Mouse (Mus musculus): ENCODE results near the gene Snx29. TPM values are rescaled to one million over a fixed set of nuclear protein-coding genes. Genes with fewer than 3 reads are reported as not detected.
"Not testable (repeated sequence)": the region's sequence is repeated elsewhere in the genome, so short reads cannot be mapped to it uniquely, and the experiment has no call there.

Snx29 gene
- polyA plus RNA-seq, 1 experiment from 2014 or later = 15.3 TPM

- DNase-seq (ENCODE audit: low spot score) (no peak), ATAC-seq (ENCODE audit: low FRiP score) (no peak)
- no peak overlapping the region for H3K4me3 ChIP-seq (ENCODE audit: low read depth, low read length)
- no peaks in the 10 kb centered on the region for H3K36me3 ChIP-seq (ENCODE audit: control insufficient read depth, insufficient read depth, low read length)
- no peaks in the 10 kb centered on the region for H3K9me3 ChIP-seq (ENCODE audit: control insufficient read depth, low read length)
- no peaks in the 10 kb centered on the region for H3K27me3 ChIP-seq (ENCODE audit: control insufficient read depth, insufficient read depth, low read length)
- no peak overlapping the region for H3K4me2 ChIP-seq (replicated peaks; ENCODE audit: low read depth, low read length)
- no peak overlapping the region for H3K9ac ChIP-seq (ENCODE audit: low read depth, low read length)
- H3K4me1 ChIP-seq (replicated peaks; ENCODE audit: control insufficient read depth, insufficient read depth, low read length) = no peaks in the 10 kb centered on the region
- no peak overlapping the region for H3K27ac ChIP-seq (ENCODE audit: low read depth, low read length)
- 86% methylated on average over 4 of the region's 4 CpGs for WGBS
Observed at GRCm38 (mm10) chr16:11441616-11442015, 118.9 kb downstream of the Snx29 start.

DNA sequence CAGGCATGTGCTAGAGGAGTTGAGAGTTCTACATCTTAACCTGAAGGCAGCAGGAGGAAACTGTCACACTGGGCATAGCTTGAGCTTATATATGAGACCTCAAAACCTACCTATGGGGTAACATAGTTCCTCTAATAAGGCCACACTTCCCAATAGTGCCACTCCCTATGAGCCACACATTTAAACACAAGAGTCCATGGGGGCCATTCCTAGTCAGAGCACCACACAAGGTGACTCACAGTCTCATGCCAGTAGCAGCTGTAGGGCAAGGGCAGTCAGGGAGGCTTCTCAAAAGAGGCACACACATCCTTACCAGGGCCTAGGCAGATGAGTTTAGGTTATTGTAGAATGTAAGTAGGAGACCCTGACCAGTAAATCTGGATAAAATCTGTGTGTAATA is 119.8 kb downstream of the Snx29 start:
- H3K4me2 ChIP-seq (replicated peaks; ENCODE audit: low read depth, low read length) = no peak overlapping the region
- H3K4me1 ChIP-seq (replicated peaks; ENCODE audit: control insufficient read depth, insufficient read depth, low read length) = no peaks in the 10 kb centered on the region
- no peaks in the 10 kb centered on the region for H3K36me3 ChIP-seq (ENCODE audit: control insufficient read depth, insufficient read depth, low read length)
- no peaks in the 10 kb centered on the region for H3K9me3 ChIP-seq (ENCODE audit: control insufficient read depth, low read length)
- no peak overlapping the region for H3K4me3 ChIP-seq (ENCODE audit: low read depth, low read length)
- no peaks in the 10 kb centered on the region for H3K27me3 ChIP-seq (ENCODE audit: control insufficient read depth, insufficient read depth, low read length)
- ATAC-seq (ENCODE audit: low FRiP score) (no peak), DNase-seq (ENCODE audit: low spot score) (no peak)
- H3K9ac ChIP-seq (ENCODE audit: low read depth, low read length) = no peak overlapping the region
- H3K27ac ChIP-seq (ENCODE audit: low read depth, low read length) = no peak overlapping the region

- DNase-seq (ENCODE audit: low spot score) = no peak
- Histone ChIP-seq H3K9ac (ENCODE audit: low read depth, low read length) (no peak overlapping the region), H3K4me1 (replicated peaks; ENCODE audit: control insufficient read depth, insufficient read depth, low read length) (no peaks in the 10 kb centered on the region), H3K36me3 (ENCODE audit: control insufficient read depth, insufficient read depth, low read length) (no peaks in the 10 kb centered on the region), H3K4me3 (ENCODE audit: low read depth, low read length) (no peak overlapping the region), H3K27me3 (ENCODE audit: control insufficient read depth, insufficient read depth, low read length) (no peaks in the 10 kb centered on the region), H3K9me3 (ENCODE audit: control insufficient read depth, low read length) (no peaks in the 10 kb centered on the region), H3K4me2 (replicated peaks; ENCODE audit: low read depth, low read length) (no peak overlapping the region), H3K27ac (ENCODE audit: low read depth, low read length) (no peak overlapping the region)
- ATAC-seq (ENCODE audit: low FRiP score) = no peak
- 75% methylated on average over 1 of the region's 1 CpGs for WGBS
Observed at GRCm38 (mm10) chr16:11444626-11445025, 121.9 kb downstream of the Snx29 start.

- no peaks in the 10 kb centered on the region for H3K9me3 ChIP-seq (ENCODE audit: control insufficient read depth, low read length)
- no peak for ATAC-seq (ENCODE audit: low FRiP score)
- H3K36me3 ChIP-seq (ENCODE audit: control insufficient read depth, insufficient read depth, low read length) = no peaks in the 10 kb centered on the region
- no peak overlapping the region for H3K9ac ChIP-seq (ENCODE audit: low read depth, low read length)
- H3K27ac ChIP-seq (ENCODE audit: low read depth, low read length) = no peak overlapping the region
- H3K27me3 ChIP-seq (ENCODE audit: control insufficient read depth, insufficient read depth, low read length) = no peaks in the 10 kb centered on the region
- 89% methylated on average over 4 of the region's 4 CpGs for WGBS
- no peak overlapping the region for H3K4me2 ChIP-seq (replicated peaks; ENCODE audit: low read depth, low read length)
- H3K4me1 ChIP-seq (replicated peaks; ENCODE audit: control insufficient read depth, insufficient read depth, low read length) = no peaks in the 10 kb centered on the region
- no peak overlapping the region for H3K4me3 ChIP-seq (ENCODE audit: low read depth, low read length)
- DNase-seq (ENCODE audit: low spot score) = no peak
Observed at GRCm38 (mm10) chr16:11446977-11447376, 124.3 kb downstream of the Snx29 start.

GRCm38 (mm10) chr16:11447905-11448304 is 125.2 kb downstream of the Snx29 start:
- no peaks in the 10 kb centered on the region for H3K27me3 ChIP-seq (ENCODE audit: control insufficient read depth, insufficient read depth, low read length)
- H3K4me1 ChIP-seq (replicated peaks; ENCODE audit: control insufficient read depth, insufficient read depth, low read length) = no peaks in the 10 kb centered on the region
- no peak overlapping the region for H3K4me2 ChIP-seq (replicated peaks; ENCODE audit: low read depth, low read length)
- DNase-seq (ENCODE audit: low spot score) = no peak
- H3K9me3 ChIP-seq (ENCODE audit: control insufficient read depth, low read length) = no peaks in the 10 kb centered on the region
- H3K36me3 ChIP-seq (ENCODE audit: control insufficient read depth, insufficient read depth, low read length) = no peaks in the 10 kb centered on the region
- no peak overlapping the region for H3K27ac ChIP-seq (ENCODE audit: low read depth, low read length)
- ATAC-seq (ENCODE audit: low FRiP score) = no peak
- no peak overlapping the region for H3K4me3 ChIP-seq (ENCODE audit: low read depth, low read length)
- no peak overlapping the region for H3K9ac ChIP-seq (ENCODE audit: low read depth, low read length)
- WGBS = 97% methylated on average over 5 of the region's 5 CpGs

DNA sequence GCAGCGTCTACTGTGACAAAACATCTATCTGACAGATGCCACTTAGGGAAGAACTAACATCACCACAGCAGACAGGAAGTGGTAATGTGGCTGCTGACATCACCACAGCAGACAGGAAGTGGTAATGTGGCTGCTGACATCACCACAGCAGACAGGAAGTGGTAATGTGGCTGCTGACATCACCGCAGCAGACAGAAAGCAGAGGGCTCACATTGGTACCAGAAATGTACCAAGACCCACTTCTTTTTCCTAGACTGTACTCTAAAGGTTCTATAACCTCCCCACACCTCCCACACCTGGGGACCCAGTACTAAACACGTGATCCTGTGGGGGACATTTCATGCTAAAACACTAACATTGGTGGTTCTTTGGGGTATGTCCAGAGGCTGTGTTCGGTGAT is 126.0 kb downstream of the Snx29 start:
- not testable (repeated sequence) for H3K27ac ChIP-seq (ENCODE audit: low read depth, low read length); H3K4me2 ChIP-seq (replicated peaks; ENCODE audit: low read depth, low read length); ATAC-seq (ENCODE audit: low FRiP score); H3K27me3 ChIP-seq (ENCODE audit: control insufficient read depth, insufficient read depth, low read length); H3K4me3 ChIP-seq (ENCODE audit: low read depth, low read length); H3K4me1 ChIP-seq (replicated peaks; ENCODE audit: control insufficient read depth, insufficient read depth, low read length); H3K36me3 ChIP-seq (ENCODE audit: control insufficient read depth, insufficient read depth, low read length); DNase-seq (ENCODE audit: low spot score); H3K9me3 ChIP-seq (ENCODE audit: control insufficient read depth, low read length); H3K9ac ChIP-seq (ENCODE audit: low read depth, low read length)
- 94% methylated on average over 4 of the region's 4 CpGs for WGBS

- H3K4me1 ChIP-seq (replicated peaks; ENCODE audit: control insufficient read depth, insufficient read depth, low read length) = no peaks in the 10 kb centered on the region
- DNase-seq (ENCODE audit: low spot score) = no peak
- 98% methylated on average over 4 of the region's 4 CpGs for WGBS
Observed at GRCm38 (mm10) chr16:11449344-11449743, 126.6 kb downstream of the Snx29 start.

GRCm38 (mm10) chr16:11450626-11451025 is 127.9 kb downstream of the Snx29 start:
- DNase-seq (ENCODE audit: low spot score) = no peak
- Histone ChIP-seq H3K4me3 (ENCODE audit: low read depth, low read length) (no peak overlapping the region), H3K27ac (ENCODE audit: low read depth, low read length) (no peak overlapping the region), H3K27me3 (ENCODE audit: control insufficient read depth, insufficient read depth, low read length) (no peaks in the 10 kb centered on the region), H3K9ac (ENCODE audit: low read depth, low read length) (no peak overlapping the region), H3K9me3 (ENCODE audit: control insufficient read depth, low read length) (no peaks in the 10 kb centered on the region), H3K4me1 (replicated peaks; ENCODE audit: control insufficient read depth, insufficient read depth, low read length) (no peaks in the 10 kb centered on the region), H3K4me2 (replicated peaks; ENCODE audit: low read depth, low read length) (no peak overlapping the region), H3K36me3 (ENCODE audit: control insufficient read depth, insufficient read depth, low read length) (no peaks in the 10 kb centered on the region)
- no peak for ATAC-seq (ENCODE audit: low FRiP score)
- 81% methylated on average over 4 of the region's 4 CpGs for WGBS

More at GRCm38 (mm10) chr16:11449344-11449743, 126.6 kb downstream of the Snx29 start:
- H3K36me3 ChIP-seq (ENCODE audit: control insufficient read depth, insufficient read depth, low read length) = no peaks in the 10 kb centered on the region
- no peak overlapping the region for H3K4me2 ChIP-seq (replicated peaks; ENCODE audit: low read depth, low read length)
- H3K9ac ChIP-seq (ENCODE audit: low read depth, low read length) = no peak overlapping the region
- no peaks in the 10 kb centered on the region for H3K9me3 ChIP-seq (ENCODE audit: control insufficient read depth, low read length)
- no peak for ATAC-seq (ENCODE audit: low FRiP score)
- H3K27ac ChIP-seq (ENCODE audit: low read depth, low read length) = no peak overlapping the region
- no peaks in the 10 kb centered on the region for H3K27me3 ChIP-seq (ENCODE audit: control insufficient read depth, insufficient read depth, low read length)
- no peak overlapping the region for H3K4me3 ChIP-seq (ENCODE audit: low read depth, low read length)

DNA sequence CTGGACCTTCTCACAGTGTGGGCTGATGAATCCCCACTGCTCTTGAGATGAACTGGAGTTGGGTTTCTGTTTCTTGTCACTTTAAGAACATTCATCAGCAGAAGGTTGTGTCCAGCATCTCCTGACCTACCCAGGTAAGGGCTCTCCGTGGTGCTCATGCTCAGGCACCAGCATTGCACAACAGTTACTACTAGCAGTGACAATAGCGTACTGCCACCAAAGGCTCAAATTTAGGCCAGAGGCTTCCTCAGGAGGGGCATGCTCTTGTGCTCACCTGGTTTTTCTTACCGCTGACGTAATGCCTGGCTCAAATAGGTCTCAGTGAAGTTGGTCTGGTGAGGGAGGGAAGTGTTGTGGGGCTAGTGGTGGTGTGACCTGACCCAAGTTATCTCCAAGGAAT is 132.2 kb downstream of the Snx29 start:
- H3K4me1 ChIP-seq (replicated peaks; ENCODE audit: control insufficient read depth, insufficient read depth, low read length) = no peaks in the 10 kb centered on the region
- no peak for ATAC-seq (ENCODE audit: low FRiP score)
- H3K4me2 ChIP-seq (replicated peaks; ENCODE audit: low read depth, low read length) = no peak overlapping the region

More for the DNA sequence above, 132.2 kb downstream of the Snx29 start:
- 97% methylated on average over 4 of the region's 4 CpGs for WGBS
- Histone ChIP-seq H3K27me3 (ENCODE audit: control insufficient read depth, insufficient read depth, low read length) (no peaks in the 10 kb centered on the region), H3K27ac (ENCODE audit: low read depth, low read length) (no peak overlapping the region), H3K4me3 (ENCODE audit: low read depth, low read length) (no peak overlapping the region), H3K9me3 (ENCODE audit: control insufficient read depth, low read length) (no peaks in the 10 kb centered on the region), H3K9ac (ENCODE audit: low read depth, low read length) (no peak overlapping the region), H3K36me3 (ENCODE audit: control insufficient read depth, insufficient read depth, low read length) (no peaks in the 10 kb centered on the region)
- DNase-seq (ENCODE audit: low spot score) = no peak

Measured in hindbrain, embryonic 11.5 days (tissue).